Mouse (Mus musculus): ENCODE measurements around the gene Galnt12.

DNA sequence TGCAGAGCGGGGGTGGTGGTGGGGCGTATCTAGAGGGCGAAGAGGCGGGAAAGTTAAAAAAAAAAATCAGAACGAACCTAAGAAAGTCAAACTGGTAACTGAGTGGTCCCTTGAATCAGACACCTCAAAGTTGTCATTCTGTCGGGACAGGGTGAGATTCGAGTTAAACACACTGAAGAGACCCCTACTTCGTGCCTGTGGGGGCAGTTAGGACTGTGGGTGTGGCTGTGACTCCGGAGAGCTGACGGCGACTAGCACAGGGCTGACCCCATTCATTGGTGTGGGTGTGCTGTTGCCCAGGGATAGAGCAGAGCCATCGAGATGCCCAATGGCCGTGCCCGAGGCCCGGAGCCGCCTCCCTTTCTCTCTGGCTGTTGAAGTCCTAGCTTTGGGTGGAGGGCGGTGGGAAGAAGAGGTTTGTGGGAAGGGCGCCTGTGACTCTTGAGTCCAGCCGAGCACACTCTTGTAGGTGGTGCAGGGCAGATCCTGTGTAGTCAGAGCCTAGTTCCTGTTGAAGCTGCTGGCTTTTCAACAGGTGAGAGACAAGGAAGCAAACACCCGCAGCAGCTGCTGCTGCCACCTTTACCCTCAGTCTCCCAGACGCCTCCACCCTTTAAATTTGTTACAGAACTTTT is 795 bp downstream of the Galnt12 start:
- TF ChIP-seq CTCF (IDR thresholded peaks at IDR 0.05; ENCODE audit: borderline replicate concordance, extremely low read depth, insufficient read depth, insufficient read length) (no peak), POLR2A (IDR thresholded peaks at IDR 0.05; ENCODE audit: borderline replicate concordance, extremely low read depth, insufficient read depth, insufficient read length, poor library complexity, severe bottlenecking) (no peak)
